Mouse (Mus musculus): ENCODE measurements at regions not wholly inside any gene's neighbourhood (a gene's known extent, or its start where the extent isn't known, plus 50 kb on each side); places are given as distances from the start of the nearest gene placed in this dataset.

DNA sequence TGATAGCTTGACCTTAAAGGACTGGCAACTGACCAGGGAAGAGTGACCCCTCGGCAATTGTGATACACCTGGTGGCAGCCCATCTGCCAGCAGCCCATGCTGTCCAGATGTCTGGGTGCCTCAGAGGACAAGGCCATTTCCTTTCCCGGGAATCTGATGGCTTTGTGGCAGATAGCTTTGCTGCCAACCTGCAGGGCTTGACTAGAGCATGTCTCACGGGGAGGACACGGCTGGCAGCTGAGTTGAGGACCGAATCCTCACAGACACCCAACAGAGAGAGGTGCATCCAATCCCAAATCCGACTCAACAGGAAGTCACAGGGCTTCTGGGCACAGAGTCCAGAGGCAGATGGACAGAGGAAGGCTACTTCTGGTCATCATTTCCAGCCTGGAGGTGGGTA lies 192.2 kb upstream of the Trpc7 start:
- 88% methylated on average over 6 of the region's 6 CpGs for WGBS
- Histone ChIP-seq H3K4me2 (ENCODE audit: low read length) (no peak overlapping the region), H3K9me3 (replicated peaks; ENCODE audit: control insufficient read depth, low read length, poor library complexity, severe bottlenecking) (no peaks in the 10 kb centered on the region), H3K27me3 (ENCODE audit: control insufficient read depth, insufficient read depth, low read depth, low read length) (no peaks in the 10 kb centered on the region), H3K9ac (ENCODE audit: low read depth, low read length) (no peak overlapping the region), H3K27ac (ENCODE audit: low read length) (no peak overlapping the region), H3K36me3 (ENCODE audit: control insufficient read depth, insufficient read depth, low read length) (no peaks in the 10 kb centered on the region), H3K4me1 (ENCODE audit: control insufficient read depth, insufficient read depth, low read length) (no peaks in the 10 kb centered on the region), H3K4me3 (ENCODE audit: low read depth, low read length) (no peak overlapping the region)
- no peak for ATAC-seq

DNA sequence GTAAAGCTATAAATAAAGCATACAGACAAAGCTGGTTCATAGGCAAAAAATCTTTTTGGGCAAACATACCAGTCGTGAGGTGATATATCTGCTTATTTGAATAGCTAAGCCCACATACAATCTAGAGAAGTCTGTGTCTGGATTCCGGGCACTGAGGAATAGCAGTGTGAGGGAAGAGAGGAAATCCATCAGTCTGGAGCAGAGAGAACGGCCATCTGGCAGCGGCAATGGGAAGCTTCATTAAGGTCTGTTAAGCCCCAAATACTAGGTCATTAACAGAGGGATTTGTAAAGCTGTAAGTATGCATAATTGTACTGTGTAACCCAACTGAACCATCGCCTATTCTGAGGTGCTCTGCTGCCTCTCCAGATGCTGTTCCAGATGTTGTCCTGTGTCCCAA lies 191.6 kb upstream of the Trpc7 start:
- Histone ChIP-seq H3K27me3 (ENCODE audit: control insufficient read depth, insufficient read depth, low read depth, low read length) (no peaks in the 10 kb centered on the region), H3K36me3 (ENCODE audit: control insufficient read depth, insufficient read depth, low read length) (no peaks in the 10 kb centered on the region), H3K9me3 (replicated peaks; ENCODE audit: control insufficient read depth, low read length, poor library complexity, severe bottlenecking) (no peaks in the 10 kb centered on the region), H3K9ac (ENCODE audit: low read depth, low read length) (no peak overlapping the region), H3K4me2 (ENCODE audit: low read length) (no peak overlapping the region), H3K4me3 (ENCODE audit: low read depth, low read length) (no peak overlapping the region), H3K4me1 (ENCODE audit: control insufficient read depth, insufficient read depth, low read length) (no peaks in the 10 kb centered on the region), H3K27ac (ENCODE audit: low read length) (no peak overlapping the region)
- no peak for ATAC-seq
- WGBS, result 74% methylated on average over 5 of the region's 5 CpGs

DNA sequence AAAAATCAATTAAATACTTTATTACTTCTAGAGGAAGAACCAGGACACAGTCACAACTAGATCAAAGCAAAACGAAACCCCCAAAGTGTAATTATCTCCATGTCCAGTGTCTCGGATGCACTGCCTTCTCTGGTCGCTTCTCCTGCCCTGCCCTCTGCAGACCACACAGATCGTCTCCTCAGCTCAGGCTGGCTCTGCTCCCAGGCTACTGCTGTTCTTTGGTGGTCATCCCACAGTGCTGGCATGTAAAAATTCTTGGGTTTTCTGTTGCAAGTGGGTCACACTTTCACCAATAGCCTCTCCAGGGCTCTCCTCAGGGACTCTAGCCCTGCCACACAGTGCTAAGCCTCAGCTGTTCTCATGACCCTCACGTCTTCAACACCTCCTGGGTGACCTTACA lies 188.0 kb upstream of the Trpc7 start:
- no peaks in the 10 kb centered on the region for H3K27me3 ChIP-seq (ENCODE audit: control insufficient read depth, insufficient read depth, low read depth, low read length)
- no peak overlapping the region for H3K27ac ChIP-seq (ENCODE audit: low read length)
- no peaks in the 10 kb centered on the region for H3K4me1 ChIP-seq (ENCODE audit: control insufficient read depth, insufficient read depth, low read length)
- H3K9ac ChIP-seq (ENCODE audit: low read depth, low read length), result no peak overlapping the region
- H3K4me2 ChIP-seq (ENCODE audit: low read length), result no peak overlapping the region
- 85% methylated on average over 5 of the region's 5 CpGs for WGBS
- no peak overlapping the region for H3K4me3 ChIP-seq (ENCODE audit: low read depth, low read length)
- no peaks in the 10 kb centered on the region for H3K9me3 ChIP-seq (replicated peaks; ENCODE audit: control insufficient read depth, low read length, poor library complexity, severe bottlenecking)
- no peaks in the 10 kb centered on the region for H3K36me3 ChIP-seq (ENCODE audit: control insufficient read depth, insufficient read depth, low read length)
- ATAC-seq, result no peak

DNA sequence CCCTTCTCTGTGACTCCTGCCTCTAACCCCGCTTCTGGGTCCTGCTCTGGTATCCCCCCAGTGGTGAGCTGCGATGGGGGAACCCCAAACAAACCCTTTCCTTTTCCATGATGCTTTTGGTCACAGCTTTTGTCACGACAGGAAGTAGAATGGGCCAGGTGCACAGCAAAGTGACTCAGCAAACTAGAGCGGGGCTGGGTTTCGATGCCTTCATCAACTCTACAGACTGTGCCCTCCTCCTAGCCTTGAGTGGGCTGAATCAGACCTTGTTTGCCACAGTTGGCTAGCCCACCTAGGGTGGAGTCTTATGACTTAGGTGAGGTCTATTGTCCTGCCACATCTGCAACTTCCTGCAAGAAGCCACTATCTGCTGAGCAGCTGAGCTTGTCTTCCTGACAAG lies 174.7 kb upstream of the Trpc7 start:
- 87% methylated on average over 5 of the region's 5 CpGs for WGBS
- H3K9me3 ChIP-seq (replicated peaks; ENCODE audit: control insufficient read depth, low read length, poor library complexity, severe bottlenecking), result no peaks in the 10 kb centered on the region
- no peaks in the 10 kb centered on the region for H3K27me3 ChIP-seq (ENCODE audit: control insufficient read depth, insufficient read depth, low read depth, low read length)
- H3K36me3 ChIP-seq (ENCODE audit: control insufficient read depth, insufficient read depth, low read length), result no peaks in the 10 kb centered on the region
- ATAC-seq, result no peak
- no peak overlapping the region for H3K4me3 ChIP-seq (ENCODE audit: low read depth, low read length)
- H3K4me1 ChIP-seq (ENCODE audit: control insufficient read depth, insufficient read depth, low read length), result no peaks in the 10 kb centered on the region
- no peak overlapping the region for H3K4me2 ChIP-seq (ENCODE audit: low read length)
- no peak overlapping the region for H3K27ac ChIP-seq (ENCODE audit: low read length)
- no peak overlapping the region for H3K9ac ChIP-seq (ENCODE audit: low read depth, low read length)

DNA sequence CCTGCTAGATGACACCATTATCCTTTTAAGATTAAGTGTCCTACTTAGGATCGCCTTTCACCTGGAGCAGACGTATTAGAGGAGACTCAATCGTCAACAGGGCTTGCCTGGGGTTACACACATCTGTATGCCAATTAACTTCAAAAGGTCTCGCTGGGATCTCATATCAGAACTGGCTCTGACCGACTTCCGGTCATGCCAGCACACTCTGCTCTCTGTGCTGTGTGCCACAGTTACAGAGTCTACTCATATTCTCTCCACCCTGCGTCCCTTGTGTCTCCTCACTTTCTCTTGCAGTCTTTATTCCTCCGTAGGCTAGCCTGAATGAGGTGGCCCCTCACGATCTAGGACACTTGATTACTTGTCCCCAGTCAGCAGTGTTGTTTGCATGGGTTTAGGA lies 165.9 kb upstream of the Trpc7 start:
- Histone ChIP-seq H3K9me3 (replicated peaks; ENCODE audit: control insufficient read depth, low read length, poor library complexity, severe bottlenecking) (no peaks in the 10 kb centered on the region), H3K27ac (ENCODE audit: low read length) (peak overlapping the region; percentile 60), H3K4me2 (ENCODE audit: low read length) (no peak overlapping the region), H3K4me1 (ENCODE audit: control insufficient read depth, insufficient read depth, low read length) (peaks cover 14% of the 10 kb centered on the region), H3K9ac (ENCODE audit: low read depth, low read length) (no peak overlapping the region), H3K36me3 (ENCODE audit: control insufficient read depth, insufficient read depth, low read length) (no peaks in the 10 kb centered on the region), H3K4me3 (ENCODE audit: low read depth, low read length) (no peak overlapping the region), H3K27me3 (ENCODE audit: control insufficient read depth, insufficient read depth, low read depth, low read length) (no peaks in the 10 kb centered on the region)
- WGBS, result 65% methylated on average over 9 of the region's 9 CpGs
- ATAC-seq, result no peak

DNA sequence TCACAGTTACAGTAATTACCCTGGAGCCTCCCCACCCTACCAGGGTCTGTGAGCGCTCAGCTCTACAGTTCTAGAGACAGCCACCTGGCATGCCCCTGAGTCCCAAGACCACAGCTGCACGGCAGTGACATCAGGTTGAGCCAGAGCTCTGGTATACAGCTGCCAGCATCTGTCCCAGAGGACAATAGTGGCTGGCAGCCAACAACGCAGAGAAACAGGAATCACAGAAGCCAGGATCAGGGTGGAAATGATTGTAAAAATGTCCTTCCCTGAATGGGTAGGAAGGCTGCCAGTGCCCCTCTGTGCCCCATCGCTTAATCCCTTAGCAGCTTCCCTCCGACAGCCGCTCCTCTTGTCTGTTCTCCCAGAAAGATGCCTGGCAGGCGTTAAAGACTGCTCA lies 165.3 kb upstream of the Trpc7 start:
- H3K4me1 ChIP-seq (ENCODE audit: control insufficient read depth, insufficient read depth, low read length), result peaks cover 16% of the 10 kb centered on the region
- no peak overlapping the region for H3K4me2 ChIP-seq (ENCODE audit: low read length)
- H3K27me3 ChIP-seq (ENCODE audit: control insufficient read depth, insufficient read depth, low read depth, low read length), result no peaks in the 10 kb centered on the region
- peak overlapping the region; percentile 60 for H3K27ac ChIP-seq (ENCODE audit: low read length)
- peak; percentile 66; the same call in 1 of the 2 replicates for ATAC-seq
- 28% methylated on average over 7 of the region's 7 CpGs for WGBS
- no peak overlapping the region for H3K4me3 ChIP-seq (ENCODE audit: low read depth, low read length)
- H3K9ac ChIP-seq (ENCODE audit: low read depth, low read length), result no peak overlapping the region
- H3K36me3 ChIP-seq (ENCODE audit: control insufficient read depth, insufficient read depth, low read length), result no peaks in the 10 kb centered on the region
- H3K9me3 ChIP-seq (replicated peaks; ENCODE audit: control insufficient read depth, low read length, poor library complexity, severe bottlenecking), result no peaks in the 10 kb centered on the region

DNA sequence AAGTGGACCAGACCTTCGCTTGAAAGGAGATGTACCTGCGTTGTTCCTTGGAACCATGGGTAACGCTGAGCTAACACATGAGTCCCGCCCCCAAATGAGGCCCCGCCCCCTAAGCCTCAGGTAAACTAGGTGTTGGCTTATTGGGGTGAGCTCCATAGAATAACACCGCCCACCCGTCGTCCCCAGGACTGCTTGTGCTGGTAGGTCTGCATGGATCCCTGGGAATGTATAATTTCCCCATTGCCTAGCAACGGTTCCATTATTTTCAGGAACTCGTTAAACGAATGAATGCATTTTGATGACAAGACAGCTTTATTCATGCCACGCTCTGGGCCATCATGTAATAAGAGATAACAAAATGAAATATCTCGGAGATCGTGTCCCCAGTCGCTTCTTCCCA lies 161.0 kb upstream of the Trpc7 start:
- H3K4me1 ChIP-seq (ENCODE audit: control insufficient read depth, insufficient read depth, low read length), result peaks cover 20% of the 10 kb centered on the region
- no peak overlapping the region for H3K4me2 ChIP-seq (ENCODE audit: low read length)
- no peaks in the 10 kb centered on the region for H3K27me3 ChIP-seq (ENCODE audit: control insufficient read depth, insufficient read depth, low read depth, low read length)
- H3K9ac ChIP-seq (ENCODE audit: low read depth, low read length), result no peak overlapping the region
- H3K9me3 ChIP-seq (replicated peaks; ENCODE audit: control insufficient read depth, low read length, poor library complexity, severe bottlenecking), result no peaks in the 10 kb centered on the region
- no peak overlapping the region for H3K4me3 ChIP-seq (ENCODE audit: low read depth, low read length)
- no peaks in the 10 kb centered on the region for H3K36me3 ChIP-seq (ENCODE audit: control insufficient read depth, insufficient read depth, low read length)
- WGBS, result 58% methylated on average over 15 of the region's 15 CpGs
- H3K27ac ChIP-seq (ENCODE audit: low read length), result no peak overlapping the region; the same call in 1 of the 2 replicates
- ATAC-seq, result peak; percentile 33

DNA sequence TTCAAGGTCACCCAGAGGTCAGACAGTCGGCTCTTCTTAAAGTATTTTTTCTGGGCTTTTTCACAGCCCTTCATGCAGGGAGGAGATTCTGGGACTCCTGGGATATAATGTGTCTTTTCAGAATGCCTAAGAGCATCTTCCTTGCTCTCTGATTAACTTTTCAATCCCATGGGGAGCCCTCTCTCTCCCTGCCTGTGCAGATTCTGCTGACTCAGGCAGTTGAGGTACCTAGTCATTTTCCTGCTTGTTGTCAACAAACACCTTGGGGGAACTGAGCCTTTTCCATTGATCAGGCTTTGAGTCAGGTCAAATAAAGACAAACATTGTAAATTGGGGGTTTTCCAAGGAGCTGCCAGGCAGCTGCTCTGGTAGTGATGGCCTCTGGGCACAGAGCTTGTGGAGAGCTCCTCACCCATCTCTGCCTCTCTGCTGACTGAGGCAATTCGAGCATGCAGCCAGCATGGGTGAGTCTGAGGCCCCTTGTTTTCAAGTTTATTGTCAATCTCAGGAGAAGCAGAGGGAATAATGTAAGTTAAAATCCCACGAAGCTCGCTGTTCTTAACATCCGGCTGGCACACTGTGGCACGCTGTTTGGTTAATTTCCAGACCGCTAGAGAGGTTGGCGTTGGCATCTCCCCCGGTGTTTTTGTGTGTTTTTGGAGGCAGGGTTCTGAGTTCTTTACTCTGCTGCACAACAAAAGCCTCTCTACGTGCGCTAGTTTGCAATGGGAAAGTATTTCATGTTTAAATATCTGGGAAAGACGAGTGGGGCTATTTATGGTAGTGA lies 159.8 kb upstream of the Trpc7 start:
- Histone ChIP-seq H3K9me3 (replicated peaks; ENCODE audit: control insufficient read depth, low read length, poor library complexity, severe bottlenecking) (no peaks in the 10 kb centered on the region), H3K4me1 (ENCODE audit: control insufficient read depth, insufficient read depth, low read length) (peaks cover 11% of the 10 kb centered on the region; the same call in 1 of the 2 replicates), H3K4me3 (ENCODE audit: low read depth, low read length) (no peak overlapping the region), H3K4me2 (ENCODE audit: low read length) (no peak overlapping the region), H3K27ac (ENCODE audit: low read length) (peak overlapping the region; percentile 0; the same call in 1 of the 2 replicates), H3K27me3 (ENCODE audit: control insufficient read depth, insufficient read depth, low read depth, low read length) (no peaks in the 10 kb centered on the region), H3K9ac (ENCODE audit: low read depth, low read length) (no peak overlapping the region), H3K36me3 (ENCODE audit: control insufficient read depth, insufficient read depth, low read length) (no peaks in the 10 kb centered on the region)
- 0 out of 2 replicates have a peak, but pooled peaks have one; percentile 54 for ATAC-seq
- WGBS, result 46% methylated on average over 12 of the region's 12 CpGs

DNA sequence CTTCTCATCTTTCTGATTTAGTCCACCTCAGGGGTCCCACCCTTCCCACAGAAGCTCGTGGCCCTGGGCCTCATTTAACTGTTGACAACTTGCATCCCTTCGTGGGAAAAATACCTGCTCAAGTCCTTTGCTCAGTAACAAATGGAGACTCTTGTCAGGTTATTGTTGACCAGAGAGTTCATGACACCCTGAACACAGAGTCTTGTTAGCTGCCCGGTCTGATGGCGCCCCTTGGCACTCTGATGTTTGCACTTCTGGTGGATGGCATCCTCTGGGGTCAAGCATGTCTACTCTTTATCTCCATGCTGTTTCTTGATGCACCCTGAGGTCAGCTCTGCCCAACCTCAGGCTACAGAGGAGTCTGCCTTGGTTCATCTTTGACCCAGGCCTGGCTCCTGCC lies 157.6 kb upstream of the Trpc7 start:
- WGBS, result 83% methylated on average over 4 of the region's 4 CpGs
- H3K4me1 ChIP-seq (ENCODE audit: control insufficient read depth, insufficient read depth, low read length), result peaks cover 11% of the 10 kb centered on the region; the same call in 1 of the 2 replicates
- H3K27me3 ChIP-seq (ENCODE audit: control insufficient read depth, insufficient read depth, low read depth, low read length), result no peaks in the 10 kb centered on the region
- H3K9ac ChIP-seq (ENCODE audit: low read depth, low read length), result no peak overlapping the region
- H3K4me3 ChIP-seq (ENCODE audit: low read depth, low read length), result no peak overlapping the region
- H3K4me2 ChIP-seq (ENCODE audit: low read length), result no peak overlapping the region
- no peaks in the 10 kb centered on the region for H3K9me3 ChIP-seq (replicated peaks; ENCODE audit: control insufficient read depth, low read length, poor library complexity, severe bottlenecking)
- H3K36me3 ChIP-seq (ENCODE audit: control insufficient read depth, insufficient read depth, low read length), result no peaks in the 10 kb centered on the region
- no peak overlapping the region for H3K27ac ChIP-seq (ENCODE audit: low read length)
- ATAC-seq, result no peak
